Mouse (Mus musculus) heart, embryonic 11.5 days (tissue): ENCODE measurements at regions not wholly inside any gene's neighbourhood (a gene's known extent, or its start where the extent isn't known, plus 50 kb on each side); places are given as distances from the start of the nearest gene placed in this dataset.
"Not testable (repeated sequence)": the region's sequence is repeated elsewhere in the genome, so short reads cannot be mapped to it uniquely, and the experiment has no call there.

Experiments
- ATAC-seq: fragments of 200-750 bp; cut with Nextera tagmentation; replicated peaks from 2 replicates; pipeline ENCODE4 v1.8.0; 2017; ENCODE audit warnings: moderate library complexity; ENCODE audit not compliant: insufficient number of reproducible peaks, low FRiP score, low TSS enrichment
- H3K27ac ChIP-seq: fragments of 300-500 bp; sonication (generic); 2 replicates; pipeline ENCODE4 v1.5.1; 2014; ENCODE audit warnings: mild to moderate bottlenecking, low read depth, low read length
- H3K27me3 ChIP-seq: fragments of 300-500 bp; sonication (generic); 2 replicates; pipeline ENCODE4 v1.6.1; 2014; ENCODE audit warnings: mild to moderate bottlenecking, low read length, mixed read lengths; ENCODE audit not compliant: control insufficient read depth, insufficient read depth
- H3K36me3 ChIP-seq: fragments of 300-500 bp; sonication (generic); 2 replicates; pipeline ENCODE4 v1.6.1; 2014; ENCODE audit warnings: mild to moderate bottlenecking, low read length, moderate library complexity, mixed read lengths; ENCODE audit not compliant: control insufficient read depth, insufficient read depth
- H3K4me1 ChIP-seq: fragments of 300-500 bp; sonication (generic); 2 replicates; pipeline ENCODE4 v1.6.1; 2014; ENCODE audit warnings: low read length; ENCODE audit not compliant: control insufficient read depth, insufficient read depth
- H3K4me2 ChIP-seq: fragments of 300-500 bp; sonication (generic); 2 replicates; pipeline ENCODE4 v1.6.1; 2014; ENCODE audit warnings: mild to moderate bottlenecking, moderate library complexity
- H3K4me3 ChIP-seq: fragments of 300-500 bp; sonication (generic); 2 replicates; pipeline ENCODE4 v1.5.1; 2014; ENCODE audit warnings: low read depth, low read length
- H3K9ac ChIP-seq: fragments of 300-500 bp; sonication (generic); 2 replicates; pipeline ENCODE4 v1.6.1; 2014; ENCODE audit warnings: mild to moderate bottlenecking, low read depth, low read length, moderate library complexity
- H3K9me3 ChIP-seq: fragments of 300-500 bp; sonication (generic); replicated peaks from 2 replicates; pipeline ENCODE4 v1.6.1; 2016; ENCODE audit warnings: low read length; ENCODE audit not compliant: control insufficient read depth
- WGBS: fragments of 180-500 bp; shearing (Covaris S2); extraction: QIAGEN DNeasy Blood & Tissue Kit; methylation state at CpG from one replicate; pipeline ENCODE4 v1.1.7; 2014; ENCODE audit not compliant: insufficient replicate concordance; 5-methylcytosine and 5-hydroxymethylcytosine counted together

DNA sequence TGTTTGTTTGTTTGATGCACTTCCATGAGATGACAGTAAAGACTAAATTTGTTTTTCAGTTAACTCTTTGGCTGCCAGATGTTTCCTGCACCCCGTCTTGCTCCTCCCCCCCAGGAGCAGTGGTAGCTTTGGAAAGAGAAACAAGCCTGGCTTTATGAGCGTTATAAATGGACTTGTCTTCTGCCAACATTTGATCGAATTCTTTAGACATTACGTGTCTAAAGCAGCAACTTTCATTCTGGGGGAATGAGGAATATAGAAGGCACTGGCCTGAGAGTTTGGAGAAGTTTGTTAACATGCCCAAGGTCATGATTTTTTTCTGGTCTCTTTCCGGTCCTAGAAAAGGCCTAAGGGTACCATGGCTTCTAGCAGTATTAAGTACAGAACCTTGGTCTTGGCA is 148.8 kb upstream of the Fbxl4 start:
- no peak overlapping the region for H3K27ac ChIP-seq
- H3K36me3 ChIP-seq: no peaks in the 10 kb centered on the region
- H3K27me3 ChIP-seq: no peaks in the 10 kb centered on the region
- ATAC-seq: no peak
- H3K4me3 ChIP-seq: no peak overlapping the region
- WGBS: 83% methylated on average over 5 of the region's 5 CpGs
- no peaks in the 10 kb centered on the region for H3K4me1 ChIP-seq
- no peak overlapping the region for H3K9ac ChIP-seq
- H3K4me2 ChIP-seq: no peak overlapping the region
- H3K9me3 ChIP-seq: no peaks in the 10 kb centered on the region

DNA sequence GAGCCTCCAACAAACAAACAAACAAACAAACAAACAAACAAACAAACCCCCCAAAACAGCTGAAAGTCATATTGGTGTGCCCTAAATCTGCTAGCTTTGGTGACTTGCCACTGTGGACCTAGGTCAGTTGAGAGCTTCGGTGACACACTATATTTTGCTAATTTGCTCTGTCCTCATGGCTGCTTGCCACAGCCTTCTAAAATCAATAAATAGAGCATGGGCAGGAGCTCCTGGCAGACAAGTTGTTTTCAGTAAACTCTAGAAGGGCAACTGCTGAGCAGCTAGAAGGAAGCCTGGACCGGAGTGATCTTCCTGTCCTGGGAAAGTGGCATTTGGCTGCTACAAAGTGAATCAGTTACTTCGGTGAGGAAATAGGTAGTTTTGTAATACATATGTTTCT is 119.7 kb upstream of the Fbxl4 start:
- Histone ChIP-seq H3K4me3 (no peak overlapping the region), H3K27me3 (no peaks in the 10 kb centered on the region), H3K9me3 (no peaks in the 10 kb centered on the region), H3K4me2 (no peak overlapping the region), H3K9ac (no peak overlapping the region), H3K27ac (no peak overlapping the region), H3K4me1 (no peaks in the 10 kb centered on the region), H3K36me3 (no peaks in the 10 kb centered on the region)
- ATAC-seq: no peak
- WGBS: 88% methylated on average over 3 of the region's 3 CpGs

DNA sequence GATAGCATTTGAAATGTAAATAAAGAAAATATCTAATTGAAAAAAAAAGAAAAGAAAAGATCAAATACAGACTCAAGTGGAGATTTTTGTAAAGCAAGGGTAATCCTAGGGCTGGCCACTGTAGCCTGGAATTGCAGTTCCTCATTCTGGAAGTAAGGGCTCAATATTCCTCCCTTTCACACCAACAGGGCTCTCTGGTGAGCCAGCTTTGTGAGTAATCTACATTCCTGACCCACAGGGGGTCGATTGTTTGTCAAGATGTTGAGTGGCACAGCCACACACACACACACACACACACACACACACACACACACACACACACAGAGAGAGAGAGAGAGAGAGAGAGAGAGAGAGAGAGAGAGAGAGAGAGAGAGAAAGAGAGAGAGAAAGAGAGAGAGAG is 107.1 kb upstream of the Fbxl4 start:
- not testable (repeated sequence) for ATAC-seq, H3K4me2 ChIP-seq, H3K9ac ChIP-seq, H3K4me3 ChIP-seq, H3K27me3 ChIP-seq, H3K36me3 ChIP-seq, H3K4me1 ChIP-seq, H3K27ac ChIP-seq, H3K9me3 ChIP-seq
- WGBS: 5% methylated on average over 1 of the region's 1 CpGs

DNA sequence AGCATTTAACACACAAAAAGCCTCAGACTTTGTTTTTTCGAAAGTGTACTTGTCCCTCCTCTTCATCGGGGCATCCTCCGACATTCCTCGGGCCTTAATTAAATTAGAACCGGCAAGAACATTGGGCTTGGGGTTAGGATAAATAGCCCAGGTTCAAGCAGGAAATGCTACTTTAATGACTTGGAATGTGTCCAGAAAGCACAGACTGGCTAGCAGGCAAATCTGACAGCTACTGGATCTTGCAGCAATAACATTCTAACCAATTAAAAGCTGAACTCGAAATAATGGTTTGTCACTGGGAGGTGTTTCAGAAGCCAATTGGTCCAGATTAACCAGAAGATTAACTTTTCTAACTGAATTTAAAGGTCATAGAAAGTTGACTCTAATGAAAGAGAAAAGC is 93.4 kb upstream of the Fbxl4 start:
- no peak overlapping the region for H3K4me2 ChIP-seq
- H3K9ac ChIP-seq: no peak overlapping the region
- no peak overlapping the region for H3K27ac ChIP-seq
- H3K36me3 ChIP-seq: no peaks in the 10 kb centered on the region
- ATAC-seq: no peak
- H3K4me3 ChIP-seq: no peak overlapping the region
- H3K4me1 ChIP-seq: no peaks in the 10 kb centered on the region
- H3K9me3 ChIP-seq: no peaks in the 10 kb centered on the region
- WGBS: 71% methylated on average over 6 of the region's 6 CpGs
- no peaks in the 10 kb centered on the region for H3K27me3 ChIP-seq

DNA sequence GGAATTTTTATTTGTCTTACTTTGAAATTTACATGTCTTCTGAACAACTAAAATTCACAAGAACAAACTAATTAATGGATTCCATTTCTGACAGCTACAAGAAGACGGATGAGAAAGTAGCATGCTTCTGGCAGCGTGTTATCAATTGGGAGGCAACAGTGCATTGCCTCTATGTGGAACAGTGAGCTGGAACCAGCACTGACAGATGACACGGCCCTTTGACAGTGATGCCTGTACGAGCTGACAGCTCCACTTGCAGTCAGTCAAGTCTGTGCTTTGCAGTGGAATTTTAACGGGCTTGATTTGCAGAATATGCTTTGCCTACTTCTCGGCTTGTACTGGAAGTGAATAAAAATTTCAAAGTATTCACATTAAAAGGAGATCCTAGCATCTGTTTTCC is 88.3 kb upstream of the Fbxl4 start:
- Histone ChIP-seq H3K4me1 (no peaks in the 10 kb centered on the region), H3K4me3 (no peak overlapping the region), H3K9me3 (no peaks in the 10 kb centered on the region), H3K9ac (no peak overlapping the region), H3K36me3 (no peaks in the 10 kb centered on the region), H3K27me3 (no peaks in the 10 kb centered on the region), H3K27ac (no peak overlapping the region), H3K4me2 (no peak overlapping the region)
- ATAC-seq: no peak
- WGBS: 45% methylated on average over 6 of the region's 6 CpGs

DNA sequence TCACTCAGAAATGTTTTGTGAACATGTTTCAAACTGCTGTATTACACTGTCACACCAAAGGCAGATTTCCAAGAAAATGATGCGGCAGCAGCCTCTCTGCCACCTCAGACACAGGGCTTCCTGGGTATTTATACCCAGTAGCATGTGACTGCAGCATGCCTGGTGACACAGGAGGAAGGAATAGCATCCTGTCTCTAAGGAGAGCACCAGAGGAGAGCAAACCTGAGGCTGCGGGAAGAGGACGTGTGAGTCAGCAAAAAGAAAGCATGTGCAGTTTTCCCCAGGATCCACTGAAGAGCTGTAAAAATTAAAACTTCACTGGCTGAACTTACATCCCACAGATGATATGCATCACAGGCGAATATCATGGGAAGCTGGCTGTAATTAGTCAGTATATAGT is 83.2 kb upstream of the Fbxl4 start:
- WGBS: 60% methylated on average over 4 of the region's 4 CpGs
- H3K4me1 ChIP-seq: no peaks in the 10 kb centered on the region
- no peak overlapping the region for H3K4me3 ChIP-seq
- no peak overlapping the region for H3K9ac ChIP-seq
- H3K27me3 ChIP-seq: no peaks in the 10 kb centered on the region
- ATAC-seq: no peak
- H3K9me3 ChIP-seq: no peaks in the 10 kb centered on the region; the same call in 1 of the 2 replicates
- no peak overlapping the region for H3K4me2 ChIP-seq
- no peaks in the 10 kb centered on the region for H3K36me3 ChIP-seq
- H3K27ac ChIP-seq: no peak overlapping the region

DNA sequence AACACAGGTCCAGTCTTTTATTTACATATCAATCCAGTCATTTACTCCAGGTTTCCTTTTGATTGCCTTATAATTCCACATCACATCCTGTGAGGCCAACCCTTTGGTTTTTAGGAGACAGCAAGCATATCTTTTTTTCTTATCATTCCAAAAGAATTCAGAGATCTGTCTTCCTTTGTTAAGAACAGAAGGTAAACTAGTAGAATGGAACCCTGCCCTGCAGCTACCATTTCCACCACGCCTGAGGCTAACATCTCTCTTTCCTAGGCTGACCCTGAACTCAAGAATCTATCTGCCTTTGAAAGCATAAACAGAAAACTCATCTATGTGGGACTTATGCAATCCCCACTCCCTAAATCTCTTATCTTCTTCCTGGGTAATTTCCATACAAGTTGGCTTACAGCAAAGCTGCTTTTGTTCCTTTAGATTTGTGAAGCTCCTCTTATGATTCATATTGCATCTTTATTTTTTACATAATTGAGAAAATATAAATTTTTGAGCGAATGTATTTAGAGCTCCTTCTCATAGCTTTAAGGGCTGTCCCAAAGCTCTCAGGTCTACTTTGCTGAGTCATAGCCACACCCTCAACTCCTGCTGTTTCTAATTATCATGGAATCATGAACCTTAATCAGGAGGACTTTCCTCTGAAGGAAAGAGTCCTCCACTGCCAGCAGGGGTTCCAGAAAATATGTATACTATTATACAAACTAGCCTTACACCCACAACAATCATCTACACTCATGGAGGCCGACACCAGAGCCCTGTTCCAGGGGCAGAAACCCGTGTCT is 74.6 kb upstream of the Fbxl4 start:
- WGBS: 66% methylated on average over 4 of the region's 4 CpGs
- no peak for ATAC-seq
- H3K27ac ChIP-seq: no peak overlapping the region

DNA sequence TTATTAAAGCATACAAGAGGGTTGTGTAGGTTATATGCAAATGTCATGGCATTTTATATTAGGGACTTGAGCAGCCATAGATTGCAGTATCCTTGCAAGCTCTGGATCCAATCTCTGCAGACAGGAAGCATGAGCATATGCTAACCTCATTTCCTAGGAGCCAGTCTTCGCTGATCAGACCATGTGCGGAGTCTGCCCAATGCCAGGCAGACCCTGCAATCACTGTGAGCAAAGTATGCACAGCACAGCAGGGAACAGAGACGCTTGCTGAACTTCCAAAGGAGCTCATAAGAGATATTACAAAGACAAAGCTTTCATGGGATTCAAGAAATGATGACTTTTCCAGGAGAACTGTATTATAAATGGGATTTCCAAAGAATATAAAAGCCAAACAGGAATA is 65.2 kb upstream of the Fbxl4 start:
- Histone ChIP-seq H3K27me3 (no peaks in the 10 kb centered on the region), H3K27ac (no peak overlapping the region), H3K9me3 (no peaks in the 10 kb centered on the region), H3K4me3 (no peak overlapping the region), H3K4me2 (no peak overlapping the region), H3K9ac (no peak overlapping the region), H3K4me1 (no peaks in the 10 kb centered on the region), H3K36me3 (no peaks in the 10 kb centered on the region)
- WGBS: 77% methylated on average over 3 of the region's 3 CpGs
- no peak for ATAC-seq

More for the DNA sequence above, 74.6 kb upstream of the Fbxl4 start:
- Histone ChIP-seq H3K4me3 (no peak overlapping the region), H3K9ac (no peak overlapping the region), H3K4me1 (no peaks in the 10 kb centered on the region), H3K9me3 (no peaks in the 10 kb centered on the region), H3K4me2 (no peak overlapping the region), H3K36me3 (no peaks in the 10 kb centered on the region), H3K27me3 (no peaks in the 10 kb centered on the region)

DNA sequence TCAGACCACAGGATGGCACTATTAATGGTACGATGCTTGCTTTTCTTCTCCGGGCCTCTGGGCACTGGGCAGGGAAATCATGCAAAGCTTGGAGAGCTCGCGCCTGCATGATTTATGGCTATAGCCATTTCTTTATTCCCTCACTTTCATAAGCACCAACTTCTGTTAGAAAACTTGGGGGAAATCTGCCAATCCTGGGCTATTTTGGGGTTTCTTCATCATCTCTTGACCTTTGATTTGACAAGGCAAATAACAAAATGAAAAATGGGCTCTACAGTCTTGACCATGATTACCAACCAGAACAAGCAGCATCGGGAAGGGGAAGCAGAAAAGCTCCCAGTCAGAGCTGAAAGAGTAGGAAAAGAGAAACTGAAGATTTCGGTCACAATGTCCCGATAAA is 57.1 kb upstream of the Fbxl4 start:
- H3K36me3 ChIP-seq: no peaks in the 10 kb centered on the region
- no peak overlapping the region for H3K4me2 ChIP-seq
- no peak overlapping the region for H3K4me3 ChIP-seq
- H3K9ac ChIP-seq: no peak overlapping the region
- WGBS: 94% methylated on average over 7 of the region's 7 CpGs
- H3K9me3 ChIP-seq: no peaks in the 10 kb centered on the region; the same call in 1 of the 2 replicates
- no peaks in the 10 kb centered on the region for H3K4me1 ChIP-seq
- no peaks in the 10 kb centered on the region for H3K27me3 ChIP-seq
- no peak overlapping the region for H3K27ac ChIP-seq
- no peak for ATAC-seq
